Mouse (Mus musculus) kidney, adult 2 months (tissue): ENCODE measurements at regions not wholly inside any gene's neighbourhood (a gene's known extent, or its start where the extent isn't known, plus 50 kb on each side); places are given as distances from the start of the nearest gene placed in this dataset.

ENCODE experiments used
- CTCF ChIP-seq: fragments of 200-500 bp; conservative IDR thresholded peaks from 2 replicates; pipeline ENCODE4 v1.5.1; 2011; ENCODE audit warnings: low read depth, mild to moderate bottlenecking, control low read depth, low read length, moderate library complexity, mixed read lengths; ENCODE audit not compliant: insufficient read depth, insufficient read length
- POLR2A ChIP-seq: fragments of 200-500 bp; IDR thresholded peaks from one replicate; pipeline ENCODE4 v1.6.1; 2011; ENCODE audit warnings: low read depth, low read length, control low read depth

- TF ChIP-seq CTCF (no peak), POLR2A (no peak)
These were observed 79.4 kb upstream of the Osmr start for GRCm38 (mm10) chr15:6953970-6954791.
